Mouse (Mus musculus) midbrain, embryonic 15.5 days (tissue): ENCODE data around the gene Mettl7a3. TPM values are rescaled to one million over a fixed set of nuclear protein-coding genes. Genes with fewer than 3 reads are reported as not detected.
"Not testable (repeated sequence)": the region's sequence is repeated elsewhere in the genome, so short reads cannot be mapped to it uniquely, and the experiment has no call there.

ENCODE experiments used
- ATAC-seq: fragments of 200-750 bp; cut with Nextera tagmentation; replicated peaks from 2 replicates; pipeline ENCODE4 v1.8.0; 2017; ENCODE audit warnings: moderate TSS enrichment
- H3K27ac ChIP-seq: fragments of 300-500 bp; sonication (generic); 2 replicates; pipeline ENCODE4 v1.5.1; 2015; ENCODE audit warnings: mild to moderate bottlenecking, inconsistent platforms
- H3K27me3 ChIP-seq: fragments of 300-500 bp; sonication (generic); replicated peaks from 2 replicates; pipeline ENCODE4 v1.6.1; 2015; ENCODE audit warnings: inconsistent platforms
- H3K36me3 ChIP-seq: fragments of 300-500 bp; sonication (generic); replicated peaks from 2 replicates; pipeline ENCODE4 v1.6.1; 2015; ENCODE audit warnings: inconsistent platforms
- H3K4me1 ChIP-seq: fragments of 300-500 bp; sonication (generic); 2 replicates; pipeline ENCODE4 v1.6.1; 2015; ENCODE audit warnings: inconsistent platforms
- H3K4me2 ChIP-seq: fragments of 300-500 bp; sonication (generic); 2 replicates; pipeline ENCODE4 v1.6.1; 2015; ENCODE audit warnings: inconsistent platforms, mild to moderate bottlenecking, moderate library complexity
- H3K4me3 ChIP-seq: fragments of 300-500 bp; sonication (generic); 2 replicates; pipeline ENCODE4 v1.5.1; 2015; ENCODE audit warnings: mild to moderate bottlenecking, inconsistent platforms
- H3K9ac ChIP-seq: fragments of 300-500 bp; sonication (generic); 2 replicates; pipeline ENCODE4 v1.6.1; 2015; ENCODE audit warnings: mild to moderate bottlenecking, inconsistent platforms
- H3K9me3 ChIP-seq: fragments of 300-500 bp; sonication (generic); 2 replicates; pipeline ENCODE4 v1.6.1; 2016; ENCODE audit warnings: inconsistent platforms
- WGBS: fragments of 180-500 bp; shearing (Covaris S2); methylation state at CpG from one replicate; pipeline ENCODE4 v1.1.7; 2015; ENCODE audit warnings: mixed read lengths; 5-methylcytosine and 5-hydroxymethylcytosine counted together
- polyA plus RNA-seq: library from polyadenylated mRNA; unstranded; fragments of >200 nt; fragmentation: Nextera tagmentation; extraction: Ambion mirVana; gene quantifications from 2 replicates; pipeline ENCODE4 v1.2.1, GENCODE M21; 2015

Mettl7a3 gene
- polyA plus RNA-seq, 1 experiment from 2014 or later = not detected

DNA sequence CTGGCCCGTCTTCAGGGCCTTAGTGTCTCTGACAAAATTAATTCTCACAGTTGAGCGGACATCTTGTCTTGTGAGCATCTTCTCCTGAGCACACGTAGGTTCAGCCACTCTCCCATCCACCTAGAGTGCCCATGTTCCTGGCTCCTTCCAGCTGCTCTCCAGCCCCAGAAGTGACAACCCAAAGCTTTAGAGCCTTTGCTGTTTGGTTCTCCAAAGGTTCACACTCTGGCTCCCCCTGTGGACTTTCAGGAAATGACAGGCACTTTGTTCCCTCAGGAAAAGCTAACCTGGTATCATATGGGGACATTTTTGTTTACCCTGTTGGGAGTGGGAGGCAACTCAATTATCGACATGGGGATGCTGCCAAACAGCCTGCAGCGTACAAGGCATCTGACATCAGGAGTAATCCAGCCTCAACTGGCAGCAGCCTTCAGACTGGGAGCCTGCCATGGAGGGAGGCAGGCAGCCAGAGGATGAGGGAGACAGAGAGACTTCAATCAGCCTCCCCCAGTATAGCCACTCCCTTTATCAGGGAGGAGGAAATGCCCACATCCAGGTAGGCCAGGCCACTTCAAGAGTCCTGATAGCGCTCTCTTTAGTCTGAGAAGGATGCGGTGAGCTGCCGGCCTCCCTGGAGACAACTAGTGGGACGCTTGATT lies 43.2 kb downstream of the Mettl7a3 start:
- not testable (repeated sequence) for H3K4me3 ChIP-seq, ATAC-seq, H3K27me3 ChIP-seq, H3K36me3 ChIP-seq, H3K9ac ChIP-seq, H3K4me1 ChIP-seq, H3K9me3 ChIP-seq, H3K4me2 ChIP-seq, H3K27ac ChIP-seq
- 28% methylated on average over 3 of the region's 9 CpGs for WGBS

DNA sequence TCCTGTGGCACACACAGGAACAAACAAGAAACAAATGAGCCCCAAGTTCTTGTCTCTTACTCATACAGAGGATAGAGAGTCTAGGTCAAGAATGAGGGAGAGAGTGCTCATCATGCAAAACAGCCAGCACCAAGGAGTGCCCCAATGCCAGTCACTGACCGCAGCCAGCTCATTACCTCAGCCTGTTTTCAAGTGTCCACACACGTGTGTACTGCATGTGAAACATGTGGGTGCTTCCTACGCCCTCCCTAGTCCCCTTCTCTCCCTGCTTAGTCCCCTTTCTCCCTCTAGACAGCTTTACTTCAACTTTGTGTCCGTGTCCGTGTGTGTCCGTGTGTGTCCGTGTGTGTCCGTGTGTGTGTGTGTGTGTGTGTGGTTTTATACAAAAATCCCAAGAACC lies 44.9 kb downstream of the Mettl7a3 start:
- no peak overlapping the region for H3K4me2 ChIP-seq
- no peaks in the 10 kb centered on the region for H3K9me3 ChIP-seq
- no peaks in the 10 kb centered on the region for H3K36me3 ChIP-seq
- WGBS = 87% methylated on average over 8 of the region's 8 CpGs
- no peak overlapping the region for H3K4me3 ChIP-seq
- H3K27ac ChIP-seq = no peak overlapping the region
- no peak overlapping the region for H3K9ac ChIP-seq
- no peaks in the 10 kb centered on the region for H3K27me3 ChIP-seq
- H3K4me1 ChIP-seq = no peaks in the 10 kb centered on the region
- ATAC-seq = no peak

DNA sequence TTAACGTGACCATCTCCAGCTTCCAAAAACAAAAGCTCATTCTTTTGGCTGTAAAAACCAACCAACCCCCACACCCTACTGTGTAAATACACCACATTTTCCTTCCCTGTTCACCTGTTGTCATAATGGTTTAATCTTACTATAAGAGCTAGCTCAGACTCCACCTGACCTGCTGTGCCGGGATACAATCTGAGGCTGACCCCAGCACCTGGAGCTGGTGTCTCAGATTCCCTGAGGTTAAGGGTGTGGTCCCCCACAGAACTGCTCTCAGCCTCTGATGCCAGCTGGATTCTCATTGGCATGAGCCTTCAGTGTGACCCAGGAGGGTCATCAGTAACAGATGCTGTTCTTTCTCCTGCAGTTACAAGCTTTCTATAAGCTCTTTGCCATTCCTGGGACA lies 45.4 kb downstream of the Mettl7a3 start:
- Histone ChIP-seq H3K4me2 (no peak overlapping the region), H3K27me3 (no peaks in the 10 kb centered on the region), H3K9me3 (no peaks in the 10 kb centered on the region), H3K4me3 (no peak overlapping the region), H3K9ac (no peak overlapping the region), H3K27ac (no peak overlapping the region), H3K4me1 (no peaks in the 10 kb centered on the region), H3K36me3 (no peaks in the 10 kb centered on the region)
- WGBS = 66% methylated on average over 2 of the region's 2 CpGs
- ATAC-seq = no peak

DNA sequence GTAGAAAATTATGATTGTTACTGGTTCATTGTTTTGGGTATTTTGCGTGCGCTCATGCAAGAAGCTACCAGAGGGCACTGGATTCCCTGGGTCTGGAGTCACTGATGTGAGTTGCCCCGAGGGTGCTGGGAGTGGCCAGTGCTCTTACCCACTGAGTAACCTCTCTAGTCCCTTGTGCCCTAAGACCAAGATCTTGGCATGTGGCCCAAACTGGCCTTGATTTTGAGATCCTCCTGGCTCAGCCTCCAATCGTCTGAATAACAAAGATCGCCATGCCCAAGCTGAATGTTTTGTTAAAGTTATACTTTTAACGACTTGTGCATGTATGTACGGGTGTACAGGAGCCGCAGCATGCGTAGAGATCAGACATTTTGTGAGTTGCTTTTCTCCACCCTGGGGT lies 51.0 kb downstream of the Mettl7a3 start:
- no peaks in the 10 kb centered on the region for H3K27me3 ChIP-seq
- no peak overlapping the region for H3K4me2 ChIP-seq
- H3K4me1 ChIP-seq = no peaks in the 10 kb centered on the region
- no peak overlapping the region for H3K27ac ChIP-seq
- 93% methylated on average over 9 of the region's 9 CpGs for WGBS
- H3K36me3 ChIP-seq = no peaks in the 10 kb centered on the region
- H3K9me3 ChIP-seq = no peaks in the 10 kb centered on the region
- no peak overlapping the region for H3K9ac ChIP-seq
- ATAC-seq = no peak
- no peak overlapping the region for H3K4me3 ChIP-seq

DNA sequence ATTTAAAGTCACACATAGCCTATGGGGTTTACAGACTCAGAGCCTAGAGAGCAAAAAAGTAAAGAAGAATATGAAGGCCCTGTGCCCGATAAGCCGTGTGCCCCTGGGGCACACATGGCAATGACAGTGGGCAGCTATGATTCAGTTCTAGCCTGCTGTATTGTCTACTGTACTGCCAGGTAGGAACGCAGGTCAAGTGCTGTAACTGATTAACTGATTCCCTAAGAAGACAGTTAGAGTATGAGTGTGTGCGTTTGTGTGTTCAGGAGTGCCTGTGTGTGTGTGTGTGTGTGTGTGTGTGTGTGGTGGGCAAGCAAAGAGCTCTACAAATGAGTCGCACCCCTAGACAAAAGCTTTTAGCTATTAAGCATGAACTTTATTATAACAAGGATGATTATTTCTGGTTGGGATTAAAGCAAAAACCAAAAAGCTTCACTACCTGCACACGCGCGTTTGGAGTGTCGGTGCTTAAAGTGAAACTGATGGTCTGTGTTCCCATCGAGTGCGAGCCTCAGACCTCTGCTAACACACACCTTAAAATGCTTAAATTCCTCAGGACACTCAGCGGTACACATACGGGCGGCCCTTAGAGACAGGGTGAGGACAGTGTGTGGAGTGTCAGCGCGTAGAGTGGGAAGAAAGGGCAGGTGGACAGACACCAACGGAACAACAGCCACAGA lies 53.0 kb downstream of the Mettl7a3 start:
- H3K36me3 ChIP-seq = no peaks in the 10 kb centered on the region
- no peak overlapping the region for H3K4me2 ChIP-seq
- 94% methylated on average over 17 of the region's 17 CpGs for WGBS
- H3K27me3 ChIP-seq = no peaks in the 10 kb centered on the region
- ATAC-seq = no peak
- no peaks in the 10 kb centered on the region for H3K4me1 ChIP-seq
- H3K27ac ChIP-seq = no peak overlapping the region
- H3K9me3 ChIP-seq = no peaks in the 10 kb centered on the region
- H3K4me3 ChIP-seq = no peak overlapping the region
- H3K9ac ChIP-seq = no peak overlapping the region

DNA sequence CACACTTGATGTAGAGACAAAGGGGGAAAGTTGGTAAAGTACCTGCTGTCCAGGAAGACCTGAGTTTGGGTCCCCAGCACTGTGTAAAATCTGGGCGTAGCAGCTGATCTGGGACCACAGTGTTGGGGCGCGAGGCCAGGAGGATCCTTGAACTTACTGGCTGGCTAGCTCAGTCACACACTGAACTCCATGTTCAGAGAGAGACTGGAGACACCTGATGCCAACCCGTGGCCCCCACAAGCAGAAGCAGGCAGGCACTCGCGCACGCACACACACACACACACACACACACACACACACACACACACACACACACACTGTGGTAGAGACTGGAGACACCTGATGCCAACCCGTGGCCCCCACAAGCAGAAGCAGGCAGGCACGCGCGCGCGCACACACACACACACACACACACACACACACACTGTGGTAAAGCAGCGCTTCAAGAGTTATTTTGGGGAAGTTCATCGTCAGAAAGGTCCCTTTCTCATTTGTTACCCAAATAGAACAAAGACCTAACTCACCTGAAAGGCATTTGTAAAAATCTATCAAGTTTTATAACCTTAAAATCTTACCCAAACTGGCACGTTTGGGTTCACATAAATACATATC lies 53.6 kb downstream of the Mettl7a3 start:
- Histone ChIP-seq H3K9me3 (no peaks in the 10 kb centered on the region), H3K4me1 (no peaks in the 10 kb centered on the region), H3K36me3 (no peaks in the 10 kb centered on the region), H3K27me3 (no peaks in the 10 kb centered on the region), H3K4me3 (no peak overlapping the region), H3K4me2 (no peak overlapping the region), H3K9ac (no peak overlapping the region), H3K27ac (no peak overlapping the region)
- 88% methylated on average over 16 of the region's 16 CpGs for WGBS
- no peak for ATAC-seq

DNA sequence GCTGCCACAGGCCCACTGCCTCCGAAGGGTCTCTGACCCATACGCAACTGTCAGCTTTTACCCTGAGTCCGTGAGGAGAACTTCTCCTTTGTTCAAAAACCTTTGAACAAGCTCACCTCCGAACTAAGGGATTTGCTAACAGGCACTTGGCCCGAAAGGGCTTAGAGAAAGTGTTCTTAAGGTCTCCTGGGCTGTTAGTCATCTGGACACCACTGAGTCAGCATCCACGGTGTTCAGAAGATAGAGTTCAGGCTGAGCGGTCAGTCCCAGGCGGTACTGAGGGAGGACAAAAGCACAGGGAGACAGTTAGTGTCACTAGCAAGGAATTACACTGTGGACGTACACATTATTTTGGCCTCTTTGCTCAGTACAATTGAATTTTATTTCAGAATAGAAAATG lies 54.2 kb downstream of the Mettl7a3 start:
- no peak for ATAC-seq
- H3K36me3 ChIP-seq = no peaks in the 10 kb centered on the region
- no peaks in the 10 kb centered on the region for H3K27me3 ChIP-seq
- no peak overlapping the region for H3K9ac ChIP-seq
- 53% methylated on average over 9 of the region's 9 CpGs for WGBS
- H3K4me3 ChIP-seq = no peak overlapping the region
- H3K27ac ChIP-seq = no peak overlapping the region
- no peaks in the 10 kb centered on the region for H3K9me3 ChIP-seq
- no peak overlapping the region for H3K4me2 ChIP-seq
- H3K4me1 ChIP-seq = no peaks in the 10 kb centered on the region

Other genes with a start within 250 kb of the Mettl7a3 start
- 16.0 TPM in 2 replicates for gene Atf1, start 107.1 kb upstream of the Mettl7a3 start, polyA plus RNA-seq
- not detected in 2 replicates for gene Tmprss12, start 54.1 kb upstream of the Mettl7a3 start, polyA plus RNA-seq
- 3.2 and 4.3 TPM in 2 replicates for gene Mettl7a1, start 30.8 kb upstream of the Mettl7a3 start, polyA plus RNA-seq
- 0.11 and 0.13 TPM in 2 replicates for gene Methig1, start 18.2 kb downstream of the Mettl7a3 start, polyA plus RNA-seq
- not detected in 2 replicates for gene Mettl7a2, start 18.3 kb downstream of the Mettl7a3 start, polyA plus RNA-seq
- gene Higd1c, start 29.6 kb downstream of the Mettl7a3 start, polyA plus RNA-seq = not detected in 2 replicates
- 0.09 TPM in 2 replicates for gene Gm5475, start 87.2 kb downstream of the Mettl7a3 start, polyA plus RNA-seq
- gene Slc11a2, start 90.1 kb downstream of the Mettl7a3 start, polyA plus RNA-seq = 28.0 and 31.0 TPM in 2 replicates
- gene Letmd1, start 134.1 kb downstream of the Mettl7a3 start, polyA plus RNA-seq = 57.0 and 59.5 TPM in 2 replicates
- 53.5 and 55.7 TPM in 2 replicates for gene Csrnp2, start 160.6 kb downstream of the Mettl7a3 start, polyA plus RNA-seq
- gene Tfcp2, start 217.1 kb downstream of the Mettl7a3 start, polyA plus RNA-seq = 40.2 and 42.8 TPM in 2 replicates